Mouse (Mus musculus): Measurements from ENCODE around the gene Pigk.

DNA sequence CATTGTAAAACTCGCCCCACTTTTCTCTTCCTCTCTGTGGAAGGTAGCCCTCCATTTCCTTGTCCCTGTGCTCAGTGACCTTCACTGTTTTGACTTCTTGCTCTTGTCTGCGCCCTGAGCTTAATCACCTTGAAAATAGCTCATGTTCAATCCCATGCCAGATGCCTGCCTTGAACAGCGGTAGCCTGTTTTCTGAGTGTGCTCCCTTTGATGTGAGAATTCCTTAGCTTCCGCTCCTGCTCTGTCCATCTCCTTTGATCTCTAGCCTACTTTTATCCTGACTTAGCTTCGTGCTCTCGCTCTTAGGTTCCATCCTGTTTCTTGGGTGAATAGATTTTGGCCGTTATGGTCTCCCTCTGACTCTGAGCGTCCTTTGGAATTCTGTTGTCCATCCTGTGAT is 14.6 kb upstream of the Pigk start:
- no peak for TF ChIP-seq ZC3H11A (IDR thresholded peaks at IDR 0.05; ENCODE audit: borderline replicate concordance, low read depth, low read length)
- no peak for TF ChIP-seq HCFC1 (IDR thresholded peaks at IDR 0.05; ENCODE audit: borderline replicate concordance, insufficient read depth, low read length)
- TF ChIP-seq ZNF384 (IDR thresholded peaks at IDR 0.05; ENCODE audit: low read depth, low read length): no peak

All from ES-E14 (cell line).